Mouse (Mus musculus) heart, adult 2 months (tissue): ENCODE data around the gene Micu1. TPM values are rescaled to one million over a fixed set of nuclear protein-coding genes. Genes with fewer than 3 reads are reported as not detected.
A peak's percentile ranks its signal among the peaks of the same experiment; 100 is the strongest.

Source experiments
- DNase-seq, 2 experiments: peaks; one replicate each; pipeline ENCODE4 v3.0.0; 2021
- H3K27ac ChIP-seq: fragments of 200-600 bp; 2 replicates; pipeline ENCODE4 v1.8.1; 2022
- H3K27me3 ChIP-seq: fragments of 200-500 bp; 2 replicates; pipeline ENCODE4 v1.6.1; 2012; ENCODE audit warnings: mild to moderate bottlenecking, low read length, inconsistent platforms, mixed read lengths; ENCODE audit not compliant: control insufficient read depth, insufficient read depth
- H3K36me3 ChIP-seq: fragments of 200-500 bp; 2 replicates; pipeline ENCODE4 v1.6.1; 2012; ENCODE audit warnings: low read length, inconsistent platforms; ENCODE audit not compliant: control insufficient read depth, insufficient read depth
- H3K4me1 ChIP-seq: fragments of 200-500 bp; 2 replicates; pipeline ENCODE4 v1.6.1; 2011; ENCODE audit warnings: low read length; ENCODE audit not compliant: control insufficient read depth, insufficient read depth
- H3K4me3 ChIP-seq: fragments of 200-600 bp; 2 replicates; pipeline ENCODE4 v1.8.1; 2022
- H3K79me2 ChIP-seq: fragments of 200-500 bp; replicated peaks from 2 replicates; pipeline ENCODE4 v1.6.1; 2012; ENCODE audit warnings: mild to moderate bottlenecking, inconsistent platforms, low read length, moderate library complexity, mixed read lengths; ENCODE audit not compliant: control insufficient read depth, insufficient read depth
- H3K9ac ChIP-seq: fragments of 200-500 bp; 2 replicates; pipeline ENCODE4 v1.6.1; 2012; ENCODE audit warnings: low read depth, mild to moderate bottlenecking, control low read depth, inconsistent platforms, low read length, mixed read lengths
- CTCF ChIP-seq: fragments of 200-600 bp; IDR thresholded peaks from 2 replicates; pipeline ENCODE4 v1.8.1; 2022; ENCODE audit warnings: antibody characterized with exemption, mild to moderate bottlenecking, moderate library complexity
- EP300 ChIP-seq: fragments of 200-500 bp; IDR thresholded peaks from 2 replicates; pipeline ENCODE4 v1.6.1; 2011; ENCODE audit warnings: low read depth, low read length, control low read depth; ENCODE audit not compliant: insufficient read depth
- POLR2A ChIP-seq: fragments of 200-500 bp; IDR thresholded peaks from 2 replicates; pipeline ENCODE4 v1.6.1; 2011; ENCODE audit warnings: mild to moderate bottlenecking, low read depth, low read length, control low read depth; ENCODE audit not compliant: insufficient read depth
- WGBS: fragments of 180-500 bp; shearing (Covaris S2); methylation state at CpG from one replicate; pipeline ENCODE4 v1.1.7; 2018; 5-methylcytosine and 5-hydroxymethylcytosine counted together
- intact Hi-C: fragments of 180-260 bp; cut with DNase I; formaldehyde crosslinking; loops from one replicate; pipeline ENCODE4 v1.15.1; 2025
- polyA plus RNA-seq: library from polyadenylated mRNA; depleted of rRNA; stranded (reverse); fragments of >200 nt; gene quantifications from 2 replicates; pipeline ENCODE4 v1.2.3, GENCODE M21; 2012
- total RNA-seq, 2 experiments: library from RNA; stranded (reverse); gene quantifications; 2 replicates each; pipeline ENCODE4 v1.2.3; 2021

Micu1 gene
- total and polyA plus RNA-seq, 3 experiments, result 14.1 to 19.7 (median 17.6) TPM

- H3K27me3 ChIP-seq, result no peaks in the 10 kb centered on the region
- H3K9ac ChIP-seq, result no peak overlapping the region
- TF ChIP-seq CTCF (peak; percentile 25), POLR2A (no peak)
- H3K79me2 ChIP-seq, result no peaks in the 10 kb centered on the region
- H3K4me3 ChIP-seq, result no peak overlapping the region
- H3K27ac ChIP-seq, result no peak overlapping the region
- intact Hi-C loops, result no loop called here
- no peak for DNase-seq
- WGBS, result 93% methylated on average over 6 of the region's 6 CpGs
- no peaks in the 10 kb centered on the region for H3K4me1 ChIP-seq
- no peaks in the 10 kb centered on the region for H3K36me3 ChIP-seq
Observed at GRCm38 (mm10) chr10:59829886-59830285, 127.6 kb downstream of the Micu1 start.

- WGBS, result 36% methylated on average over 7 of the region's 7 CpGs
- TF ChIP-seq EP300 (no peak), POLR2A (no peak), CTCF (no peak)
- no peaks in the 10 kb centered on the region for H3K36me3 ChIP-seq
- no peak overlapping the region for H3K27ac ChIP-seq
- DNase-seq, result no peak
- no peak overlapping the region for H3K4me3 ChIP-seq
- no peaks in the 10 kb centered on the region for H3K79me2 ChIP-seq
- no peak overlapping the region for H3K9ac ChIP-seq
- no peaks in the 10 kb centered on the region for H3K27me3 ChIP-seq
- intact Hi-C loops, result no loop called here
- no peaks in the 10 kb centered on the region for H3K4me1 ChIP-seq
Observed at GRCm38 (mm10) chr10:59831950-59832349, 129.7 kb downstream of the Micu1 start.

- Histone ChIP-seq H3K27me3 (no peaks in the 10 kb centered on the region), H3K4me1 (no peaks in the 10 kb centered on the region), H3K27ac (no peak overlapping the region), H3K36me3 (no peaks in the 10 kb centered on the region), H3K4me3 (no peak overlapping the region), H3K9ac (no peak overlapping the region), H3K79me2 (no peaks in the 10 kb centered on the region)
- WGBS, result 84% methylated on average over 14 of the region's 14 CpGs
- intact Hi-C loops, result no loop called here
- TF ChIP-seq POLR2A (no peak), CTCF (no peak), EP300 (no peak)
- no peak for DNase-seq
Observed at GRCm38 (mm10) chr10:59835301-59836155, 133.3 kb downstream of the Micu1 start.

DNA sequence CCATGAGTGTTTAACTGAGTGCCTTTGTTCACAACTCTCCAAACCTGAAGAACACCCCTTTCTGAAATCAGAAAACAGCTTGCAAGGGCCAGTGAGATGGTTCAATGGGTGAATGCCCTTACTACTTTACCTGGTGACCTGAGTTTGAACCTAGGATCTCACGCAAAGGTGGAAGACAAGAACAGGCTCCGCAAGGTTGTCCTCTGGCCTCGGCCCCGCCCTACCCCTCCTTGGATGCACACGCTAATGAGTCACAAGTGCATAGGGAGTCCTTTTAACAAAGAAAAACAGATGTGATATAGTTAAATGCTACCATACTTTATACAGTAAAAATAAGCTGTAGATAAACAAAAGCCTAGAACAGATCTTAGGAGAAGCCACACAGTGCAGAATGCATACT lies 135.2 kb downstream of the Micu1 start:
- 98% methylated on average over 5 of the region's 5 CpGs for WGBS
- no peak overlapping the region for H3K9ac ChIP-seq
- no peak overlapping the region for H3K27ac ChIP-seq
- TF ChIP-seq CTCF (no peak), EP300 (no peak), POLR2A (no peak)
- H3K27me3 ChIP-seq, result no peaks in the 10 kb centered on the region
- no peaks in the 10 kb centered on the region for H3K36me3 ChIP-seq
- no peaks in the 10 kb centered on the region for H3K79me2 ChIP-seq
- intact Hi-C loops, result no loop called here
- H3K4me3 ChIP-seq, result no peak overlapping the region
- no peak for DNase-seq
- H3K4me1 ChIP-seq, result no peaks in the 10 kb centered on the region

DNA sequence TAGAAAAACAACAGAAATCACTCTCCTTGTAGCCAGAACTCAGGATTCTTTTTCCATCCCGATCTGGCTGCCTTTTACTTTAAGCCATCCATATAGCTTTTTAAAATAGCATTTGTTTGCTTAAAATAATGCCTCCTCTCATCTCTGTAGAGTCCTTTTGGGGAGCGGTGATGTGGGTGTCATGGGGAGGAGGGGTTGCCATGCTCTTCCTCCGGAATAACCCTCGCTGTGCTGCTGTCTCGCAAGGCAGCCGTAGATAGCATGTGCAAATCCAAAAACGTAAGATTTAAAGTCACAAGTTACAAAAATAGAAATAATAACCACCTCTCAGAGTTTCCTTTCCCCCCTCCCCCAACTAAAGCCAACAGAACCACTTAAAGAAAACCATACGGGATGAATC lies 139.2 kb downstream of the Micu1 start:
- Histone ChIP-seq H3K4me3 (no peak overlapping the region), H3K27ac (no peak overlapping the region), H3K79me2 (no peaks in the 10 kb centered on the region), H3K27me3 (no peaks in the 10 kb centered on the region), H3K36me3 (no peaks in the 10 kb centered on the region), H3K9ac (no peak overlapping the region), H3K4me1 (no peaks in the 10 kb centered on the region)
- TF ChIP-seq EP300, result no peak
- TF ChIP-seq CTCF, result no peak
- no peak for TF ChIP-seq POLR2A
- DNase-seq, result no peak
- WGBS, result 92% methylated on average over 8 of the region's 8 CpGs
- intact Hi-C loops, result no loop called here

DNA sequence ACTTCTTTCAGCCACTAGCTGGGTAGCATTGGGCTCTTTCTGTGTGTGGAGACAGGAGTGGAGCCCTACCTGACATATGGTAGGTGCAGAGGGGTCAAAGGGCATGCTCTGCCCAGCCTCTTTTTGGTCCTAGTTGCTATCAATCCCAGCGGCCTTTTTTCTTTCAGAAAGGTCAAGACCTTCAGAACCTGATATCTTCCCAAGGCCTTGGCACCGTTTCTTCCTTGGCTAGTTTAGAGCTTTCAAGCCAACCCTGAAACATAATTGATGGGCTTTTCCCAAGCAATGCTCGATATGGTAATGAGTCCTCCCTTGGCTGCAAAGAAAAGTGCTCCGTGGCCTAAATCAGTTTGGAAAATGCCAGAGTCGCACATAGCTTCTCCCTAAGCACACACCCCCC lies 140.8 kb downstream of the Micu1 start:
- Histone ChIP-seq H3K4me1 (no peaks in the 10 kb centered on the region), H3K27ac (no peak overlapping the region), H3K4me3 (no peak overlapping the region), H3K36me3 (no peaks in the 10 kb centered on the region), H3K27me3 (no peaks in the 10 kb centered on the region), H3K9ac (no peak overlapping the region), H3K79me2 (no peaks in the 10 kb centered on the region)
- no peak for TF ChIP-seq POLR2A
- TF ChIP-seq CTCF, result no peak
- TF ChIP-seq EP300, result no peak
- no peak for DNase-seq
- intact Hi-C loops, result no loop called here
- 61% methylated on average over 5 of the region's 5 CpGs for WGBS
